Mouse (Mus musculus) ES-E14 (cell line): Measurements from ENCODE around the gene Cdc42bpg.

Experiments
- ZC3H11A ChIP-seq: IDR thresholded peaks from 2 replicates; pipeline ENCODE4 v1.6.1; 2012; ENCODE audit warnings: low read depth, mild to moderate bottlenecking, inconsistent platforms, low read length, borderline replicate concordance
- ZNF384 ChIP-seq: IDR thresholded peaks from 2 replicates; pipeline ENCODE4 v1.6.1; 2012; ENCODE audit warnings: low read depth, low read length, inconsistent platforms

DNA sequence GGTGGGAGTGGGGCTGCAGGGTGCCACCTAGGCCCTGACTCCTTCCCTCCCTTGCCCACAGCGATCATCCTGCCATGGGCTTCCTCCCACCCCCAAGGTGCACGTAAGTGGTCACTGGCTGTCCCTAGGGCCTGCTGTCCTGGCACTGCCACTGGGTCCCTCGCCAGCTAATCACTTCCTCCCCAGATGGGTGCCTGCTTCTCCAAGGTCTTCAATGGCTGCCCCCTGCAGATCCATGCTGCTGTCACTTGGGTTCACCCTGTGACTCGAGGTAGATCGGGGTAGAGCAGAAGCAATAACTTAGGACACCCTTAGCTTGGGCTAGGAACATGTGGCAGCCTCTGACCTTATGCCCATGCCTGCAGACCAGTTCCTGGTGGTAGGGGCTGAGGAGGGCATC, 39.8 kb downstream of the Cdc42bpg start:
- TF ChIP-seq ZC3H11A (no peak), ZNF384 (no peak)
